Comparison of ENCODE assay signal across 11 mouse cellular contexts in the genomic region with DNA sequence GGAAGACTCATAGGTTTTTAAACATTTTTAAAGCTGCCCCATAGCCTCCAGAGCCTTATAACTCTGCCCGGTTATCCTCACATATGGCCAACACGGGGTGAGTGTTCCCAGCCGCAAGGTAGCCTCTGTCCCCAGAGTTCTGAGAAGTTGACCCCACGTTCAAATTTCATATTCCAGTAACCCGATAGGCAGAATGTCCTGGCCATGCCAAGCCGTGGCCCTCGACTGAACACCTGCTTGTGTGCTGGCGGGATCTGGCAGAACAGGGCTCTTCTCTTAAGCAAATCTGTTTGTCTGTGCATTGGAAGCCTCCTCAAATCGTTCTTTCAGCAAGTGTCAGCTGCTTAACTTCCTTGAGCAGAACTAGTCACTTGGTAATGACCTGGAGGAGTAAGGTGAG. TPM values are rescaled to one million over a fixed set of nuclear protein-coding genes. Genes with fewer than 3 reads are reported as not detected.
DNase-seq lines count a peak whose midpoint lies in the region; ATAC-seq lines count a peak whose summit lies in the region.
"Had no signal": no experiment of that assay in that cellular context is flagged by ENCODE, and none has a peak within 500 bp of the region (broad histone marks: within the 10 kb centered on the region; RNA-seq: fewer than 3 reads in every experiment).

No protein-coding gene starts in this region.

- 81% methylated on average over 9 of the region's 9 CpGs for WGBS in hindbrain, embryonic 10.5 days
- WGBS in hindbrain, embryonic 11.5 days: 73% methylated on average over 9 of the region's 9 CpGs
- 85% methylated on average over 9 of the region's 9 CpGs for WGBS in neural tube, embryonic 14.5 days
- 89% methylated on average over 9 of the region's 9 CpGs for WGBS in neural tube, embryonic 15.5 days
- WGBS in limb, embryonic 10.5 days: 88% methylated on average over 9 of the region's 9 CpGs

- DNase-seq in hindbrain, embryonic 10.5 days (ENCODE audit: low spot score): no peak
- DNase-seq in hindbrain, embryonic 11.5 days (ENCODE audit: low spot score): no peak
- DNase-seq in limb, embryonic 10.5 days (ENCODE audit: low spot score): no peak
- no peak for DNase-seq in embryo, embryonic 9.5 days (ENCODE audit: extremely low spot score)
- no peak for DNase-seq in left cerebral cortex, adult 11 months (ENCODE audit: low spot score)
- DNase-seq: cerebellum, postnatal 36 days; right cerebral cortex, postnatal 4 days had no signal

- H3K4me2 ChIP-seq in hindbrain, embryonic 11.5 days (replicated peaks; ENCODE audit: low read depth, low read length): no peak overlapping the region
- H3K4me2 ChIP-seq in neural tube, embryonic 14.5 days (ENCODE audit: low read depth, low read length): no peak overlapping the region
- H3K4me2 ChIP-seq in neural tube, embryonic 15.5 days: no peak overlapping the region
- H3K4me2 ChIP-seq: neural tube, embryonic 12.5 days had no signal

- H3K27ac ChIP-seq in hindbrain, embryonic 10.5 days: peak overlapping the region; percentile 79
- H3K27ac ChIP-seq in hindbrain, embryonic 11.5 days (ENCODE audit: low read depth, low read length): no peak overlapping the region
- H3K27ac ChIP-seq in neural tube, embryonic 14.5 days (ENCODE audit: low read depth, low read length): peak overlapping the region; percentile 28; the same call in 1 of the 2 replicates
- no peak overlapping the region; the same call in 1 of the 2 replicates for H3K27ac ChIP-seq in neural tube, embryonic 15.5 days (replicated peaks)
- H3K27ac ChIP-seq in limb, embryonic 10.5 days: peak overlapping the region; percentile 64; the same call in 1 of the 2 replicates
- H3K27ac ChIP-seq: liver, embryonic 14.5 days had no signal

- no peak overlapping the region for H3K4me3 ChIP-seq in hindbrain, embryonic 10.5 days
- H3K4me3 ChIP-seq in hindbrain, embryonic 11.5 days (ENCODE audit: low read depth, low read length): no peak overlapping the region
- no peak overlapping the region for H3K4me3 ChIP-seq in neural tube, embryonic 14.5 days (ENCODE audit: low read depth, low read length)
- no peak overlapping the region for H3K4me3 ChIP-seq in neural tube, embryonic 15.5 days (replicated peaks)
- no peak overlapping the region for H3K4me3 ChIP-seq in limb, embryonic 10.5 days
- H3K4me3 ChIP-seq: neural tube, embryonic 12.5 days had no signal

- peaks cover 12% of the 10 kb centered on the region for H3K36me3 ChIP-seq in hindbrain, embryonic 10.5 days
- H3K36me3 ChIP-seq in hindbrain, embryonic 11.5 days (ENCODE audit: control insufficient read depth, insufficient read depth, low read length): no peaks in the 10 kb centered on the region
- peaks cover 3% of the 10 kb centered on the region; the same call in 1 of the 2 replicates for H3K36me3 ChIP-seq in neural tube, embryonic 14.5 days (ENCODE audit: control insufficient read depth, insufficient read depth, low read length)
- 0 out of 2 replicates have a peak, but pooled peaks cover 5% of the 10 kb centered on the region for H3K36me3 ChIP-seq in neural tube, embryonic 15.5 days
- H3K36me3 ChIP-seq in limb, embryonic 10.5 days: no peaks in the 10 kb centered on the region

- ATAC-seq in hindbrain, embryonic 11.5 days (ENCODE audit: low FRiP score): no peak
- no peak for ATAC-seq in neural tube, embryonic 14.5 days (ENCODE audit: low read depth)
- no peak for ATAC-seq in neural tube, embryonic 15.5 days (ENCODE audit: low FRiP score)

- no peak overlapping the region for H3K9ac ChIP-seq in hindbrain, embryonic 11.5 days (ENCODE audit: low read depth, low read length)
- no peak overlapping the region for H3K9ac ChIP-seq in neural tube, embryonic 14.5 days (replicated peaks; ENCODE audit: low read depth, low read length)
- no peak overlapping the region for H3K9ac ChIP-seq in neural tube, embryonic 15.5 days (replicated peaks)
- H3K9ac ChIP-seq: liver, embryonic 14.5 days had no signal

- no peaks in the 10 kb centered on the region for H3K9me3 ChIP-seq in hindbrain, embryonic 10.5 days
- H3K9me3 ChIP-seq in hindbrain, embryonic 11.5 days (ENCODE audit: control insufficient read depth, low read length): no peaks in the 10 kb centered on the region
- no peaks in the 10 kb centered on the region for H3K9me3 ChIP-seq in neural tube, embryonic 14.5 days (ENCODE audit: control insufficient read depth, low read length)
- H3K9me3 ChIP-seq in neural tube, embryonic 15.5 days (replicated peaks): no peaks in the 10 kb centered on the region
- H3K9me3 ChIP-seq in limb, embryonic 10.5 days (replicated peaks): no peaks in the 10 kb centered on the region
- H3K9me3 ChIP-seq: neural tube, embryonic 12.5 days had no signal

- H3K4me1 ChIP-seq in hindbrain, embryonic 10.5 days (replicated peaks): peaks cover 94% of the 10 kb centered on the region
- peaks cover 19% of the 10 kb centered on the region for H3K4me1 ChIP-seq in hindbrain, embryonic 11.5 days (replicated peaks; ENCODE audit: control insufficient read depth, insufficient read depth, low read length)
- peaks cover 48% of the 10 kb centered on the region for H3K4me1 ChIP-seq in neural tube, embryonic 14.5 days (ENCODE audit: control insufficient read depth, insufficient read depth, low read length)
- H3K4me1 ChIP-seq in neural tube, embryonic 15.5 days: peaks cover 78% of the 10 kb centered on the region
- peaks cover 81% of the 10 kb centered on the region for H3K4me1 ChIP-seq in limb, embryonic 10.5 days

- no peaks in the 10 kb centered on the region for H3K27me3 ChIP-seq in hindbrain, embryonic 10.5 days (ENCODE audit: insufficient read depth, poor library complexity, severe bottlenecking)
- H3K27me3 ChIP-seq in hindbrain, embryonic 11.5 days (ENCODE audit: control insufficient read depth, insufficient read depth, low read length): no peaks in the 10 kb centered on the region
- H3K27me3 ChIP-seq in neural tube, embryonic 14.5 days (ENCODE audit: control insufficient read depth, insufficient read depth, low read length): no peaks in the 10 kb centered on the region
- H3K27me3 ChIP-seq in neural tube, embryonic 15.5 days (replicated peaks): no peaks in the 10 kb centered on the region
- no peaks in the 10 kb centered on the region for H3K27me3 ChIP-seq in limb, embryonic 10.5 days (ENCODE audit: low read depth, poor library complexity, severe bottlenecking)
- H3K27me3 ChIP-seq: neural tube, embryonic 12.5 days had no signal

RNA-seq across cellular contexts. Expression of a gene that starts 55.4 kb away (rescaled TPM):
- polyA plus RNA-seq in hindbrain, embryonic 10.5 days (2016; fragmentation: Nextera tagmentation; extraction: Ambion mirVana): 8.3 and 8.8 TPM in 2 replicates
- polyA plus RNA-seq in hindbrain, embryonic 11.5 days (2014; fragmentation: Nextera tagmentation; extraction: Ambion mirVana): 5.6 and 7.2 TPM in 2 replicates
- polyA plus RNA-seq in neural tube, embryonic 14.5 days (2014; fragmentation: Nextera tagmentation; extraction: Ambion mirVana): 5.7 and 6.1 TPM in 2 replicates
- polyA plus RNA-seq in neural tube, embryonic 15.5 days (2015; fragmentation: Nextera tagmentation; extraction: Ambion mirVana): 3.8 and 9.4 TPM in 2 replicates
- polyA plus RNA-seq in limb, embryonic 10.5 days (2016; fragmentation: Nextera tagmentation; extraction: Ambion mirVana): 7.2 and 8.7 TPM in 2 replicates

Comparison
In these comparisons a context has a peak if more than half of its experiments do, and no peak if none do; other contexts are left out.
1. H3K27ac ChIP-seq: peak in hindbrain, embryonic 10.5 days (single experiment), neural tube, embryonic 14.5 days (single experiment) and limb, embryonic 10.5 days (single experiment); none in hindbrain, embryonic 11.5 days (single experiment) and neural tube, embryonic 15.5 days (single experiment).